Mouse (Mus musculus) MEL (cell line): ENCODE data around the gene Fdxr.

ENCODE experiments used
- CTCF ChIP-seq, 3 experiments: IDR thresholded peaks in 2 of 3; conservative IDR thresholded peaks in 1 of 3; 2 replicates each; pipeline ENCODE4 v1.5.1; 2011 to 2012; ENCODE audit warnings: low read length in 3 of 3, low read depth in 2 of 3, mild to moderate bottlenecking in 2 of 3, improper control_type of control experiment in 1 of 3, inconsistent platforms in 1 of 3, mixed read lengths in 1 of 3, moderate library complexity in 1 of 3; ENCODE audit not compliant: control insufficient read depth in 1 of 3, insufficient read depth in 1 of 3, poor library complexity in 1 of 3, severe bottlenecking in 1 of 3
- ELF1 ChIP-seq: IDR thresholded peaks from 2 replicates; pipeline ENCODE4 v1.6.1; 2014; ENCODE audit warnings: low read depth, mild to moderate bottlenecking, inconsistent platforms, low read length, improper control_type of control experiment, moderate library complexity
- EP300 ChIP-seq, 2 experiments: IDR thresholded peaks; 2 replicates each; pipeline ENCODE4 v1.6.1; 2011; ENCODE audit warnings: improper control_type of control experiment in 2 of 2, low read length in 2 of 2, low read depth in 1 of 2, mild to moderate bottlenecking in 1 of 2
- GABPA ChIP-seq: IDR thresholded peaks from 2 replicates; pipeline ENCODE4 v1.6.1; 2012; ENCODE audit warnings: low read depth, mild to moderate bottlenecking, inconsistent platforms, low read length, improper control_type of control experiment, moderate library complexity
- NRF1 ChIP-seq: IDR thresholded peaks from 2 replicates; pipeline ENCODE4 v1.6.1; 2014; ENCODE audit warnings: low read depth, mild to moderate bottlenecking, inconsistent platforms, low read length, improper control_type of control experiment, moderate library complexity; ENCODE audit not compliant: poor library complexity, insufficient read depth, severe bottlenecking
- POLR2A ChIP-seq, 2 experiments: IDR thresholded peaks; 2 replicates each; pipeline ENCODE4 v1.6.1; 2011 to 2012; ENCODE audit warnings: low read length in 2 of 2, mild to moderate bottlenecking in 2 of 2, control low read depth in 1 of 2, improper control_type of control experiment in 1 of 2, low read depth in 1 of 2, moderate library complexity in 1 of 2; ENCODE audit not compliant: control insufficient read depth in 1 of 2, insufficient read depth in 1 of 2, poor library complexity in 1 of 2
- RAD21 ChIP-seq: IDR thresholded peaks from 2 replicates; pipeline ENCODE4 v1.6.1; 2011; ENCODE audit warnings: mild to moderate bottlenecking, low read depth, low read length, improper control_type of control experiment
- UBTF ChIP-seq: IDR thresholded peaks from 2 replicates; pipeline ENCODE4 v1.6.1; 2012; ENCODE audit warnings: low read depth, mild to moderate bottlenecking, inconsistent platforms, low read length, improper control_type of control experiment, moderate library complexity, borderline replicate concordance; ENCODE audit not compliant: insufficient read depth
- USF1 ChIP-seq: IDR thresholded peaks from 2 replicates; pipeline ENCODE4 v1.6.1; 2014; ENCODE audit warnings: low read depth, mild to moderate bottlenecking, inconsistent platforms, low read length, improper control_type of control experiment, moderate library complexity
- USF2 ChIP-seq, 2 experiments: IDR thresholded peaks; 2 replicates each; pipeline ENCODE4 v1.6.1; 2011 to 2012; ENCODE audit warnings: improper control_type of control experiment in 2 of 2, low read length in 2 of 2, borderline replicate concordance in 1 of 2, inconsistent platforms in 1 of 2, low read depth in 1 of 2, mild to moderate bottlenecking in 1 of 2; ENCODE audit not compliant: insufficient read depth in 1 of 2
- ZC3H11A ChIP-seq: IDR thresholded peaks from 2 replicates; pipeline ENCODE4 v1.6.1; 2012; ENCODE audit warnings: low read depth, mild to moderate bottlenecking, inconsistent platforms, low read length, improper control_type of control experiment
- ZNF384 ChIP-seq: IDR thresholded peaks from 2 replicates; pipeline ENCODE4 v1.6.1; 2012; ENCODE audit warnings: low read depth, mild to moderate bottlenecking, inconsistent platforms, low read length, improper control_type of control experiment

DNA sequence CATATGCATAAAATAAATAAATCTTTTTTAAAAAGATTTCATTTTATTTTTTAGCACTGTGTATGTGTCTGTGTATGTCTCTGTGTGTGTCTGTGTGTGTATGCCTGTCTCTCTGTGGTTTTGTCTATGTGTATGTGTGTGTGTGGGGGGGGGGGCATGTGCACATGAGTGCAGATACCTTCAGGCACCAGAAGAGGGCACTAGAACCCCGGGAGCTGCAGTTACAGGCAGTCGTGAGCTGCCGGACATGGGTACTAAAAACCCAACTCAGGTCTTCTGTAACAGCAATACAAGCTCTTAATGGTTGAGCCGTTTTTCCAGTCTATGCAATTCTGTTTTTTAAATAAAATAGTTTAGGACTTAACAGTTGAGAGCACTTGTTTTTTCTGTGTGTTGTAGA is 23.9 kb upstream of the Fdxr start:
- TF ChIP-seq ZC3H11A = no peak
- no peak for TF ChIP-seq POLR2A (IDR thresholded peaks at IDR 0.05; ENCODE audit: control insufficient read depth in 1 of 2, insufficient read depth in 1 of 2, low read depth in 1 of 2, low read length in 2 of 2, poor library complexity in 1 of 2)
- peak; percentile 7 for TF ChIP-seq RAD21
- peak in 2 of 3 experiments; percentile 42 to 54; a peak in 4 of 6 replicates for TF ChIP-seq CTCF (IDR thresholded peaks at IDR 0.05 in 2 of 3, conservative IDR thresholded peaks at IDR 0.05 in 1 of 3; ENCODE audit: control insufficient read depth in 1 of 3, insufficient read depth in 1 of 3, low read depth in 2 of 3, low read length in 3 of 3, poor library complexity in 1 of 3, severe bottlenecking in 1 of 3)
- TF ChIP-seq NRF1 = no peak
- no peak for TF ChIP-seq ZNF384
- no peak for TF ChIP-seq ELF1
- no peak for TF ChIP-seq UBTF
- TF ChIP-seq USF2 (IDR thresholded peaks at IDR 0.05; ENCODE audit: borderline replicate concordance in 1 of 2, insufficient read depth in 1 of 2, low read depth in 1 of 2, low read length in 2 of 2) = no peak
- TF ChIP-seq GABPA = no peak
- no peak for TF ChIP-seq USF1
- TF ChIP-seq EP300 (IDR thresholded peaks at IDR 0.05; ENCODE audit: low read depth in 1 of 2, low read length in 2 of 2) = no peak
